Mouse (Mus musculus) embryo, embryonic 11 days (tissue): ENCODE data around the gene Sycp2l.
A peak's percentile ranks its signal among the peaks of the same experiment; 100 is the strongest.

Experiments
- DNase-seq: peaks from one replicate; pipeline ENCODE4 v3.0.0-alpha.2; 2015

Sycp2l gene

GRCm38 (mm10) chr13:41113940-41114339, at the start of gene Sycp2l:
Gene Sycp2l, plus strand, starts transcription at chr13:41114307.
- DNase-seq = no peak

- no peak for DNase-seq
Observed at GRCm38 (mm10) chr13:41067618-41068017, 46.5 kb upstream of the Sycp2l start.

GRCm38 (mm10) chr13:41071617-41072016, 42.5 kb upstream of the Sycp2l start:
- no peak for DNase-seq

- DNase-seq = no peak
Observed at GRCm38 (mm10) chr13:41073819-41074218, 40.3 kb upstream of the Sycp2l start.

GRCm38 (mm10) chr13:41077921-41078320, 36.2 kb upstream of the Sycp2l start:
- no peak for DNase-seq

GRCm38 (mm10) chr13:41078690-41079420, 35.3 kb upstream of the Sycp2l start:
- DNase-seq = peak; percentile 17

GRCm38 (mm10) chr13:41079421-41079780, 34.7 kb upstream of the Sycp2l start, which contains the start of gene Mak:
Gene Mak, minus strand, starts transcription at chr13:41079706.
- peak; percentile 89 for DNase-seq

- DNase-seq = no peak
Observed at GRCm38 (mm10) chr13:41079859-41080258, 34.2 kb upstream of the Sycp2l start.

- no peak for DNase-seq
Observed at GRCm38 (mm10) chr13:41080700-41081099, 33.4 kb upstream of the Sycp2l start.

GRCm38 (mm10) chr13:41084521-41084920, 29.6 kb upstream of the Sycp2l start:
- no peak for DNase-seq

GRCm38 (mm10) chr13:41085140-41085539, 29.0 kb upstream of the Sycp2l start:
- DNase-seq = peak; percentile 35

- no peak for DNase-seq
Observed at GRCm38 (mm10) chr13:41088746-41089145, 25.4 kb upstream of the Sycp2l start.

- peak; percentile 37 for DNase-seq
Observed at GRCm38 (mm10) chr13:41091271-41091670, 22.8 kb upstream of the Sycp2l start.

- DNase-seq = no peak
Observed at GRCm38 (mm10) chr13:41094160-41094559, 19.9 kb upstream of the Sycp2l start.

- DNase-seq = no peak
Observed at GRCm38 (mm10) chr13:41097324-41098058, 16.6 kb upstream of the Sycp2l start.

GRCm38 (mm10) chr13:41098325-41098724, 15.8 kb upstream of the Sycp2l start:
- no peak for DNase-seq

GRCm38 (mm10) chr13:41100031-41100430, 14.1 kb upstream of the Sycp2l start:
- DNase-seq = no peak

- no peak for DNase-seq
Observed at GRCm38 (mm10) chr13:41103841-41104525, 10.1 kb upstream of the Sycp2l start.

- DNase-seq = no peak
Observed at GRCm38 (mm10) chr13:41105541-41105940, 8.6 kb upstream of the Sycp2l start.

- DNase-seq = no peak
Observed at GRCm38 (mm10) chr13:41110935-41111334, 3.2 kb upstream of the Sycp2l start, which contains the start of gene Gcm2. Gene Gcm2, minus strand, starts transcription at chr13:41111035.

GRCm38 (mm10) chr13:41119152-41119945, 5.2 kb downstream of the Sycp2l start:
- peak; percentile 33 for DNase-seq

GRCm38 (mm10) chr13:41123666-41124225, 9.6 kb downstream of the Sycp2l start:
- no peak for DNase-seq
